Mouse (Mus musculus): ENCODE data around the gene Zdhhc17. TPM values are rescaled to one million over a fixed set of nuclear protein-coding genes. Genes with fewer than 3 reads are reported as not detected.

Gene Zdhhc17
- polyA plus RNA-seq, 1 experiment from 2014 or later = 45.2 TPM

- no peak overlapping the region for H3K4me2 ChIP-seq
- peaks cover 53% of the 10 kb centered on the region for H3K36me3 ChIP-seq (replicated peaks)
- WGBS = 95% methylated on average over 12 of the region's 12 CpGs
- no peaks in the 10 kb centered on the region for H3K9me3 ChIP-seq
- no peaks in the 10 kb centered on the region for H3K4me1 ChIP-seq
- H3K9ac ChIP-seq = no peak overlapping the region
- H3K27me3 ChIP-seq = no peaks in the 10 kb centered on the region
- no peak overlapping the region for H3K27ac ChIP-seq
- ATAC-seq (ENCODE audit: low FRiP score) = no peak
- no peak overlapping the region for H3K4me3 ChIP-seq (replicated peaks)
These were observed 64.0 kb downstream of the Zdhhc17 start for GRCm38 (mm10) chr10:110945966-110946365.

GRCm38 (mm10) chr10:110944175-110944574 lies 65.8 kb downstream of the Zdhhc17 start:
- Histone ChIP-seq H3K9ac (no peak overlapping the region), H3K4me3 (replicated peaks) (no peak overlapping the region), H3K27me3 (no peaks in the 10 kb centered on the region), H3K4me2 (no peak overlapping the region), H3K27ac (no peak overlapping the region), H3K4me1 (no peaks in the 10 kb centered on the region), H3K36me3 (replicated peaks) (peaks cover 44% of the 10 kb centered on the region), H3K9me3 (no peaks in the 10 kb centered on the region)
- ATAC-seq (ENCODE audit: low FRiP score) = no peak
- 95% methylated on average over 11 of the region's 11 CpGs for WGBS

GRCm38 (mm10) chr10:110942806-110943205 lies 67.1 kb downstream of the Zdhhc17 start:
- Histone ChIP-seq H3K36me3 (replicated peaks) (peaks cover 54% of the 10 kb centered on the region), H3K4me1 (no peaks in the 10 kb centered on the region), H3K27ac (no peak overlapping the region), H3K4me2 (no peak overlapping the region), H3K9ac (no peak overlapping the region), H3K9me3 (no peaks in the 10 kb centered on the region), H3K4me3 (replicated peaks) (no peak overlapping the region), H3K27me3 (no peaks in the 10 kb centered on the region)
- no peak for ATAC-seq (ENCODE audit: low FRiP score)
- WGBS = 93% methylated on average over 9 of the region's 9 CpGs

- H3K27ac ChIP-seq = no peak overlapping the region
- no peak overlapping the region for H3K4me3 ChIP-seq (replicated peaks)
- H3K27me3 ChIP-seq = no peaks in the 10 kb centered on the region
- H3K36me3 ChIP-seq (replicated peaks) = peaks cover 54% of the 10 kb centered on the region
- no peak for ATAC-seq (ENCODE audit: low FRiP score)
- H3K9me3 ChIP-seq = no peaks in the 10 kb centered on the region
- no peak overlapping the region for H3K9ac ChIP-seq
- H3K4me2 ChIP-seq = no peak overlapping the region
- WGBS = 96% methylated on average over 11 of the region's 11 CpGs
- no peaks in the 10 kb centered on the region for H3K4me1 ChIP-seq
These were observed 68.0 kb downstream of the Zdhhc17 start for GRCm38 (mm10) chr10:110941968-110942367.

- WGBS = 89% methylated on average over 13 of the region's 13 CpGs
- Histone ChIP-seq H3K9ac (no peak overlapping the region), H3K4me2 (no peak overlapping the region), H3K4me3 (replicated peaks) (no peak overlapping the region), H3K36me3 (replicated peaks) (peaks cover 50% of the 10 kb centered on the region), H3K4me1 (no peaks in the 10 kb centered on the region), H3K27me3 (no peaks in the 10 kb centered on the region), H3K27ac (no peak overlapping the region), H3K9me3 (no peaks in the 10 kb centered on the region)
- no peak for ATAC-seq (ENCODE audit: low FRiP score)
These were observed 69.1 kb downstream of the Zdhhc17 start for GRCm38 (mm10) chr10:110940740-110941398.

- Histone ChIP-seq H3K36me3 (replicated peaks) (peaks cover 44% of the 10 kb centered on the region), H3K27me3 (no peaks in the 10 kb centered on the region), H3K9ac (no peak overlapping the region), H3K4me1 (no peaks in the 10 kb centered on the region), H3K27ac (no peak overlapping the region), H3K4me3 (replicated peaks) (no peak overlapping the region), H3K9me3 (no peaks in the 10 kb centered on the region), H3K4me2 (no peak overlapping the region)
- 87% methylated on average over 4 of the region's 4 CpGs for WGBS
- ATAC-seq (ENCODE audit: low FRiP score) = no peak
These were observed 70.2 kb downstream of the Zdhhc17 start for GRCm38 (mm10) chr10:110939717-110940116.

- Histone ChIP-seq H3K4me3 (replicated peaks) (no peak overlapping the region), H3K9me3 (no peaks in the 10 kb centered on the region), H3K36me3 (replicated peaks) (peaks cover 44% of the 10 kb centered on the region), H3K4me1 (no peaks in the 10 kb centered on the region), H3K27me3 (no peaks in the 10 kb centered on the region), H3K9ac (no peak overlapping the region), H3K27ac (no peak overlapping the region), H3K4me2 (no peak overlapping the region)
- no peak for ATAC-seq (ENCODE audit: low FRiP score)
- 88% methylated on average over 19 of the region's 19 CpGs for WGBS
These were observed 70.9 kb downstream of the Zdhhc17 start for GRCm38 (mm10) chr10:110938841-110939549.

GRCm38 (mm10) chr10:110938361-110938760 lies 71.6 kb downstream of the Zdhhc17 start:
- Histone ChIP-seq H3K4me3 (replicated peaks) (no peak overlapping the region), H3K27me3 (no peaks in the 10 kb centered on the region), H3K36me3 (replicated peaks) (peaks cover 44% of the 10 kb centered on the region), H3K4me1 (no peaks in the 10 kb centered on the region), H3K9ac (no peak overlapping the region), H3K4me2 (no peak overlapping the region), H3K27ac (no peak overlapping the region), H3K9me3 (no peaks in the 10 kb centered on the region)
- ATAC-seq (ENCODE audit: low FRiP score) = no peak
- WGBS = 95% methylated on average over 7 of the region's 7 CpGs

- H3K9ac ChIP-seq = no peak overlapping the region
- no peaks in the 10 kb centered on the region for H3K9me3 ChIP-seq
- H3K4me2 ChIP-seq = no peak overlapping the region
- peaks cover 17% of the 10 kb centered on the region for H3K4me1 ChIP-seq
- ATAC-seq (ENCODE audit: low FRiP score) = no peak
- peaks cover 29% of the 10 kb centered on the region for H3K36me3 ChIP-seq (replicated peaks)
- H3K27me3 ChIP-seq = no peaks in the 10 kb centered on the region
- no peak overlapping the region for H3K4me3 ChIP-seq (replicated peaks)
- no peak overlapping the region for H3K27ac ChIP-seq
- WGBS = 91% methylated on average over 7 of the region's 7 CpGs
These were observed 74.3 kb downstream of the Zdhhc17 start for GRCm38 (mm10) chr10:110935669-110936068.

GRCm38 (mm10) chr10:110935081-110935480 lies 74.9 kb downstream of the Zdhhc17 start:
- WGBS = 95% methylated on average over 11 of the region's 11 CpGs
- H3K9ac ChIP-seq = no peak overlapping the region
- H3K27me3 ChIP-seq = no peaks in the 10 kb centered on the region
- no peak overlapping the region for H3K4me2 ChIP-seq
- no peak overlapping the region for H3K4me3 ChIP-seq (replicated peaks)
- H3K9me3 ChIP-seq = no peaks in the 10 kb centered on the region
- H3K36me3 ChIP-seq (replicated peaks) = peaks cover 28% of the 10 kb centered on the region
- peaks cover 22% of the 10 kb centered on the region for H3K4me1 ChIP-seq
- ATAC-seq (ENCODE audit: low FRiP score) = no peak
- no peak overlapping the region for H3K27ac ChIP-seq

- ATAC-seq (ENCODE audit: low FRiP score) = no peak
- Histone ChIP-seq H3K27me3 (no peaks in the 10 kb centered on the region), H3K9ac (no peak overlapping the region), H3K4me2 (no peak overlapping the region), H3K4me1 (peaks cover 31% of the 10 kb centered on the region), H3K4me3 (replicated peaks) (no peak overlapping the region), H3K9me3 (no peaks in the 10 kb centered on the region), H3K27ac (no peak overlapping the region), H3K36me3 (replicated peaks) (peaks cover 21% of the 10 kb centered on the region)
- 84% methylated on average over 5 of the region's 5 CpGs for WGBS
These were observed 76.4 kb downstream of the Zdhhc17 start for GRCm38 (mm10) chr10:110933584-110933983.

GRCm38 (mm10) chr10:110931913-110932560 lies 77.9 kb downstream of the Zdhhc17 start:
- Histone ChIP-seq H3K36me3 (replicated peaks) (peaks cover 6% of the 10 kb centered on the region; the same call in 1 of the 2 replicates), H3K4me3 (replicated peaks) (peak overlapping the region; percentile 18; the same call in 1 of the 2 replicates), H3K9ac (no peak overlapping the region), H3K4me2 (peak overlapping the region; percentile 46), H3K27ac (peak overlapping the region; percentile 85), H3K4me1 (peaks cover 31% of the 10 kb centered on the region), H3K27me3 (no peaks in the 10 kb centered on the region), H3K9me3 (no peaks in the 10 kb centered on the region)
- 52% methylated on average over 20 of the region's 20 CpGs for WGBS
- ATAC-seq (ENCODE audit: low FRiP score) = peak; percentile 82
